Mouse (Mus musculus): ENCODE data around the gene Gtpbp2. TPM values are rescaled to one million over a fixed set of nuclear protein-coding genes. Genes with fewer than 3 reads are reported as not detected.

The Gtpbp2 gene
- polyA plus RNA-seq, 1 experiment: 145 TPM

GRCm38 (mm10) chr17:46143578-46144423 is 17.0 kb upstream of the Gtpbp2 start, which contains the start of gene Rsph9:
Gene Rsph9, minus strand, starts transcription at chr17:46144216.
- DNase-seq (ENCODE audit: low read depth, low spot score): no peak
- WGBS: 4% methylated on average over 37 of the region's 37 CpGs

- WGBS: 1% methylated on average over 33 of the region's 33 CpGs
These were observed 7.7 kb upstream of the Gtpbp2 start, which contains the start of gene Mad2l1bp for GRCm38 (mm10) chr17:46152847-46153782. Gene Mad2l1bp, minus strand, starts transcription at chr17:46153553.

GRCm38 (mm10) chr17:46154336-46154735 is 6.5 kb upstream of the Gtpbp2 start:
- 87% methylated on average over 3 of the region's 3 CpGs for WGBS
- DNase-seq (ENCODE audit: low read depth, low spot score): no peak

More at GRCm38 (mm10) chr17:46152847-46153782, 7.7 kb upstream of the Gtpbp2 start, which contains the start of gene Mad2l1bp:
- DNase-seq (ENCODE audit: low read depth, low spot score): peak; percentile 79

GRCm38 (mm10) chr17:46156680-46157079 is 4.2 kb upstream of the Gtpbp2 start:
- WGBS: 54% methylated on average over 5 of the region's 5 CpGs
- no peak for DNase-seq (ENCODE audit: low read depth, low spot score)

GRCm38 (mm10) chr17:46157131-46157530 is 3.7 kb upstream of the Gtpbp2 start:
- DNase-seq (ENCODE audit: low read depth, low spot score): no peak
- 91% methylated on average over 8 of the region's 8 CpGs for WGBS

GRCm38 (mm10) chr17:46159236-46159635 is 1.6 kb upstream of the Gtpbp2 start:
- no peak for DNase-seq (ENCODE audit: low read depth, low spot score)
- WGBS: 19% methylated on average over 2 of the region's 2 CpGs

GRCm38 (mm10) chr17:46160090-46160662 is 656 bp upstream of the Gtpbp2 start:
- WGBS: 1% methylated on average over 16 of the region's 16 CpGs

GRCm38 (mm10) chr17:46161179-46161578 is 347 bp downstream of the Gtpbp2 start:
- WGBS: 0% methylated on average over 19 of the region's 19 CpGs
- DNase-seq (ENCODE audit: low read depth, low spot score): no peak

More at GRCm38 (mm10) chr17:46160090-46160662, 656 bp upstream of the Gtpbp2 start:
- DNase-seq (ENCODE audit: low read depth, low spot score): peak; percentile 79

- WGBS: 38% methylated on average over 9 of the region's 9 CpGs
- DNase-seq (ENCODE audit: low read depth, low spot score): no peak
These were observed 878 bp downstream of the Gtpbp2 start for GRCm38 (mm10) chr17:46161710-46162109.

GRCm38 (mm10) chr17:46162551-46162950 is 1.7 kb downstream of the Gtpbp2 start:
- DNase-seq (ENCODE audit: low read depth, low spot score): no peak
- 30% methylated on average over 7 of the region's 7 CpGs for WGBS

GRCm38 (mm10) chr17:46162951-46163421 is 2.2 kb downstream of the Gtpbp2 start:
- DNase-seq (ENCODE audit: low read depth, low spot score): peak; percentile 81
- 14% methylated on average over 9 of the region's 9 CpGs for WGBS

- 97% methylated on average over 8 of the region's 8 CpGs for WGBS
- no peak for DNase-seq (ENCODE audit: low read depth, low spot score)
These were observed 3.5 kb downstream of the Gtpbp2 start for GRCm38 (mm10) chr17:46164301-46164700.

- no peak for DNase-seq (ENCODE audit: low read depth, low spot score)
- WGBS: 89% methylated on average over 10 of the region's 10 CpGs
These were observed 4.0 kb downstream of the Gtpbp2 start for GRCm38 (mm10) chr17:46164791-46165190.

- WGBS: 85% methylated on average over 12 of the region's 12 CpGs
- no peak for DNase-seq (ENCODE audit: low read depth, low spot score)
These were observed 4.6 kb downstream of the Gtpbp2 start for GRCm38 (mm10) chr17:46165460-46165859.

GRCm38 (mm10) chr17:46166270-46166669 is 5.4 kb downstream of the Gtpbp2 start:
- WGBS: 75% methylated on average over 5 of the region's 5 CpGs
- DNase-seq (ENCODE audit: low read depth, low spot score): no peak

GRCm38 (mm10) chr17:46167014-46167413 is 6.2 kb downstream of the Gtpbp2 start:
- DNase-seq (ENCODE audit: low read depth, low spot score): no peak
- WGBS: 85% methylated on average over 11 of the region's 11 CpGs

GRCm38 (mm10) chr17:46168318-46168717 is 7.5 kb downstream of the Gtpbp2 start:
- WGBS: 22% methylated on average over 5 of the region's 5 CpGs
- DNase-seq (ENCODE audit: low read depth, low spot score): no peak

- 86% methylated on average over 5 of the region's 5 CpGs for WGBS
- DNase-seq (ENCODE audit: low read depth, low spot score): no peak
These were observed 7.9 kb downstream of the Gtpbp2 start for GRCm38 (mm10) chr17:46168768-46169167.

- 62% methylated on average over 3 of the region's 3 CpGs for WGBS
These were observed 9.7 kb downstream of the Gtpbp2 start for GRCm38 (mm10) chr17:46170538-46170937.

GRCm38 (mm10) chr17:46182273-46182672 is 21.4 kb downstream of the Gtpbp2 start:
- DNase-seq (ENCODE audit: low read depth, low spot score): no peak
- WGBS: 91% methylated on average over 4 of the region's 4 CpGs

More at GRCm38 (mm10) chr17:46170538-46170937, 9.7 kb downstream of the Gtpbp2 start:
- DNase-seq (ENCODE audit: low read depth, low spot score): no peak

Measured in large intestine, adult 2 months (tissue).